Mouse (Mus musculus): ENCODE measurements around the gene Fam185a.

GRCm38 (mm10) chr5:21494781-21495180, 70.0 kb downstream of the Fam185a start:
- TF ChIP-seq POLR2A (IDR thresholded peaks at IDR 0.05; ENCODE audit: borderline replicate concordance, extremely low read depth, low read depth, low read length) (no peak), CTCF (IDR thresholded peaks at IDR 0.05; ENCODE audit: insufficient read depth, low read length) (no peak)
